Mouse (Mus musculus) kidney, adult 2 months (tissue): ENCODE data around the gene Bsn.

Experiments
- CTCF ChIP-seq: fragments of 200-500 bp; conservative IDR thresholded peaks from 2 replicates; pipeline ENCODE4 v1.5.1; 2011; ENCODE audit warnings: low read depth, mild to moderate bottlenecking, control low read depth, low read length, moderate library complexity, mixed read lengths; ENCODE audit not compliant: insufficient read depth, insufficient read length
- POLR2A ChIP-seq: fragments of 200-500 bp; IDR thresholded peaks from one replicate; pipeline ENCODE4 v1.6.1; 2011; ENCODE audit warnings: low read depth, low read length, control low read depth

DNA sequence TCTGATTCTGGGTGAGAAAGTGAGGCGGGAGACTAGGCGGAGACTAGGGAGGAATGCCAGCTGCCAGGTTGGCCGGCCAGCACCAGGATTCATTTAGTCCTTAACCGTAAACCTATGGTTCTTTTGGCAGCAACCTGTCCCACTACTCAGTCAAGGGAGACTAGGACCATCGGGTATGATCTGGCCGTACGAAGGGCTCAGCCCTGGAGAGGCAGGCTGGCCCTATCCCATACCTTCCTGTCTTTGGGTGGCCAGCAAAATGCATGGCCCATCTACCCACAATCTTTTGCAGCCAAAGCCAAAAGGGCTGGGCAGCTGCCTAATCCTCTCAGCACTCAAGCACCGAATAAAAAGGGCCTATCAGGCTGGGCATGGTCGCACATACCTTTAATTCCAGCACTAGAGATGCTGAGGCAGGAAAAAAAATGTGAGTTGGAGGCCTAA lies 117.7 kb downstream of the Bsn start:
- TF ChIP-seq POLR2A (no peak), CTCF (no peak)
